Mouse (Mus musculus) lung, postnatal 0 days (tissue): ENCODE data around the gene Reep6.

ENCODE experiments used
- CTCF ChIP-seq: IDR thresholded peaks from 2 replicates; pipeline ENCODE4 v1.5.1; 2016; ENCODE audit warnings: antibody characterized with exemption, mild to moderate bottlenecking
- EP300 ChIP-seq: IDR thresholded peaks from 2 replicates; pipeline ENCODE4 v1.6.1; 2016; ENCODE audit warnings: antibody characterized with exemption, mild to moderate bottlenecking, control low read depth

DNA sequence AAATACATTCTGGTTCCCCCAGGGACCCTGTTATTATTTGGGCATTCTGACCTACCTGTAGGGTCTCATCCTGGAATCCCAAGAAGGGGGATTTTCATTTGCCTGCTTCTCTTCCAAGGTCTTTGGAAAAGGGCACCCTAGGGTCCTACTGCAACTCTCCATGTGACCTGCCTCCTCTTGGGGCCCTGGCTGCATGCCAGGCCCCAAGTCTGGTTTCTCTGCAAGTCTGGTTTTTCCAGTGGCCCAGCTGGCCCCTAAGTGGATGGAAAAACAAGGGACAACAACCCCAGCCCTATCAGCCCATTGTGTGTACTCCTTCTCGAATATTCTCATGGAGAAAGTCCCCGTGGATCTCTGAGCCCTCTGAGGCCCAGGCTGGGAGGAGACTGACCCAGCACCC is 1.1 kb downstream of the Reep6 start:
- no peak for TF ChIP-seq CTCF
- TF ChIP-seq EP300 = 0 out of 2 replicates have a peak, but pooled peaks have one; percentile 25
